Mouse (Mus musculus) E14TG2a.4 (cell line): ENCODE measurements around the gene Tfdp1.

Source experiments
- CTCF ChIP-seq: conservative IDR thresholded peaks from 2 replicates; pipeline ENCODE4 v1.5.1; 2014; ENCODE audit warnings: low read length
- NANOG ChIP-seq: IDR thresholded peaks from 2 replicates; pipeline ENCODE4 v1.6.1; 2014; ENCODE audit warnings: borderline replicate concordance, low read length, mixed read lengths
- POU5F1 ChIP-seq: IDR thresholded peaks from 2 replicates; pipeline ENCODE4 v1.6.1; 2014; ENCODE audit warnings: low read length, borderline replicate concordance

GRCm38 (mm10) chr8:13340650-13341049, 2.1 kb downstream of the Tfdp1 start:
- no peak for TF ChIP-seq CTCF
- TF ChIP-seq NANOG, result no peak
- no peak for TF ChIP-seq POU5F1
